Mouse (Mus musculus) thymus, adult 2 months (tissue): ENCODE measurements around the gene Cyp2c66. TPM values are rescaled to one million over a fixed set of nuclear protein-coding genes. Genes with fewer than 3 reads are reported as not detected.
"Not testable (repeated sequence)": the region's sequence is repeated elsewhere in the genome, so short reads cannot be mapped to it uniquely, and the experiment has no call there.

Source experiments
- DNase-seq: peaks from one replicate; pipeline ENCODE4 v3.0.0; 2021
- H3K27ac ChIP-seq: fragments of 200-500 bp; 2 replicates; pipeline ENCODE4 v1.5.1; 2012; ENCODE audit warnings: low read length, control low read depth; ENCODE audit not compliant: control insufficient read depth, insufficient read depth
- H3K27me3 ChIP-seq: fragments of 200-500 bp; 2 replicates; pipeline ENCODE4 v1.6.1; 2012; ENCODE audit warnings: mild to moderate bottlenecking, low read length, moderate library complexity, mixed read lengths; ENCODE audit not compliant: control insufficient read depth, insufficient read depth
- H3K36me3 ChIP-seq: fragments of 200-500 bp; 2 replicates; pipeline ENCODE4 v1.6.1; 2012; ENCODE audit warnings: mild to moderate bottlenecking, low read length, moderate library complexity; ENCODE audit not compliant: control insufficient read depth, insufficient read depth
- H3K4me1 ChIP-seq: fragments of 200-500 bp; replicated peaks from 2 replicates; pipeline ENCODE4 v1.6.1; 2012; ENCODE audit warnings: low read length; ENCODE audit not compliant: control insufficient read depth, insufficient read depth
- H3K4me3 ChIP-seq: fragments of 200-500 bp; 2 replicates; pipeline ENCODE4 v1.5.1; 2012; ENCODE audit warnings: mild to moderate bottlenecking, low read length, control low read depth, moderate library complexity; ENCODE audit not compliant: control insufficient read depth, insufficient read depth
- CTCF ChIP-seq: fragments of 200-500 bp; IDR thresholded peaks from 2 replicates; pipeline ENCODE4 v1.5.1; 2012; ENCODE audit warnings: mild to moderate bottlenecking, control low read depth, low read length, moderate library complexity, borderline replicate concordance; ENCODE audit not compliant: control insufficient read depth, poor library complexity, insufficient read depth; ENCODE audit errors: extremely low read depth
- POLR2A ChIP-seq: fragments of 200-500 bp; IDR thresholded peaks from 2 replicates; pipeline ENCODE4 v1.6.1; 2012; ENCODE audit warnings: mild to moderate bottlenecking, low read length, control low read depth, moderate library complexity; ENCODE audit not compliant: control insufficient read depth, poor library complexity, insufficient read depth; ENCODE audit errors: extremely low read depth
- WGBS: fragments of 180-500 bp; shearing (Covaris S2); methylation state at CpG from one replicate; pipeline ENCODE4 v1.1.7; 2018; 5-methylcytosine and 5-hydroxymethylcytosine counted together
- polyA plus RNA-seq: library from polyadenylated mRNA; depleted of rRNA; stranded (reverse); fragments of >200 nt; gene quantifications from 2 replicates; pipeline ENCODE4 v1.2.3, GENCODE M21; 2012; rRNA removed

The Cyp2c66 gene
- 0.09 TPM in 1 of 2 replicates, not detected in the other for polyA plus RNA-seq

DNA sequence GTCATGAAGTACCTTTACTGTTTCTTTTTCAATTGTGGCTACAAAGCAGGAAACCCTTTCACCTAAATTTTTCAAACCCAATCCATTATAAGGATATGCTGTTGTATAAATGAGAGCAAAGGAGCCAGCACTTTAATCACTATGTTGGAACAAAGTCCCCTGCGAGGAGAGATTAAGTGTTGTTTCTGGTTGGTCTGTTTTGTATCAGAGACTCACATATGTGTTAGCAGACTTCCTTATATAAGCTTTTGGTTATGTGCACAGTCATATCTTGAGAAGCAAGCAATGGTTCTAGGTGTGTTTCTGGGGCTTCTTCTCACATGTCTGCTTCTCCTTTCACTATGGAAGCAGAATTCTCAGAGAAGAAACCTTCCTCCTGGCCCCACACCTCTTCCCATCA lies at the start of gene Cyp2c66:
Gene Cyp2c66, plus strand, starts transcription at position 255 of the 400 bp plus-strand sequence.
- TF ChIP-seq CTCF (no peak), POLR2A (no peak)
- Histone ChIP-seq H3K36me3 (no peaks in the 10 kb centered on the region), H3K27me3 (no peaks in the 10 kb centered on the region), H3K4me3 (no peak within 1 kb of the TSS), H3K27ac (no peak within 1 kb of the TSS), H3K4me1 (no peaks in the 10 kb centered on the region)
- DNase-seq = no peak
- 93% methylated on average over 1 of the region's 1 CpGs for WGBS

DNA sequence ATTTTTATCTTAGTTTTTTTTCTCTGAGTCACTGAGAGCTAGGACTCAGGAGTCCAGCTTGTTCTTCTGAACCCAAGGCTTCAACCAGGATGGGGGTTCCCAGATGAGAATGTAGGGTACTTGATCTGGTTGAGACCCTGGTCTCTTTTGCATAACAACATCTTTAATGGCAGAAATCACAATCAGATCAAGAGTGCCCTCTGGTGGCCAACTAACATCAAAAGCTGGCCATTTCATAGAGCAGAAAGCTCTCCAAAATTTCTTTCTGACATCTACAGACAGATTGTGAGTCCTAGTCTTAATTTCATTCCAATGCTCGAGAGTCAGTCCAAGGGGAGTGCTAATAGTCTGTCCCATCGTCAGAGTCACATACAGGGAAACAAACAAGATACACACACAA lies 14.9 kb upstream of the Cyp2c66 start:
- not testable (repeated sequence) for H3K27ac ChIP-seq, DNase-seq, H3K27me3 ChIP-seq, H3K36me3 ChIP-seq, H3K4me3 ChIP-seq, H3K4me1 ChIP-seq
- WGBS = 80% methylated on average over 2 of the region's 2 CpGs

- H3K27me3 ChIP-seq, H3K4me1 ChIP-seq, H3K27ac ChIP-seq, H3K4me3 ChIP-seq, H3K36me3 ChIP-seq, DNase-seq: not testable (repeated sequence)
- WGBS = 83% methylated on average over 19 of the region's 19 CpGs
Observed at GRCm38 (mm10) chr19:39156836-39157235, 43.1 kb downstream of the Cyp2c66 start.

Other genes starting within 250 kb of the Cyp2c66 start
- gene Hells, start 183.0 kb upstream of the Cyp2c66 start, polyA plus RNA-seq = 4.8 and 5.6 TPM in 2 replicates
- gene Cyp2c55, start 106.9 kb upstream of the Cyp2c66 start, polyA plus RNA-seq = not detected in 2 replicates
- not detected in 2 replicates for gene Cyp2c65, start 52.9 kb upstream of the Cyp2c66 start, polyA plus RNA-seq
- 0.05 and 1.7 TPM in 2 replicates for gene Cyp2c29, start 155.5 kb downstream of the Cyp2c66 start, polyA plus RNA-seq